Mouse (Mus musculus) kidney, adult 2 months (tissue): ENCODE data around the gene Sema5a.

ENCODE experiments used
- CTCF ChIP-seq: fragments of 200-500 bp; conservative IDR thresholded peaks from 2 replicates; pipeline ENCODE4 v1.5.1; 2011; ENCODE audit warnings: low read depth, mild to moderate bottlenecking, control low read depth, low read length, moderate library complexity, mixed read lengths; ENCODE audit not compliant: insufficient read depth, insufficient read length
- POLR2A ChIP-seq: fragments of 200-500 bp; IDR thresholded peaks from one replicate; pipeline ENCODE4 v1.6.1; 2011; ENCODE audit warnings: low read depth, low read length, control low read depth

GRCm38 (mm10) chr15:32611201-32611600 lies 366.6 kb downstream of the Sema5a start:
- TF ChIP-seq CTCF (no peak), POLR2A (no peak)
